Mouse (Mus musculus) limb, embryonic 12.5 days (tissue): Measurements from ENCODE around the gene Smyd3. TPM values are rescaled to one million over a fixed set of nuclear protein-coding genes. Genes with fewer than 3 reads are reported as not detected.
A peak's percentile ranks its signal among the peaks of the same experiment; 100 is the strongest.

Experiments used
- ATAC-seq: fragments of 200-750 bp; cut with Nextera tagmentation; 2 replicates; pipeline ENCODE4 v1.8.0; 2017; ENCODE audit warnings: low read depth, moderate TSS enrichment; ENCODE audit not compliant: insufficient number of reproducible peaks, insufficient read depth, low FRiP score, low TSS enrichment
- H3K27ac ChIP-seq: fragments of 300-500 bp; sonication (generic); 2 replicates; pipeline ENCODE4 v1.5.1; 2016; ENCODE audit warnings: mild to moderate bottlenecking, moderate library complexity
- H3K27me3 ChIP-seq: fragments of 300-500 bp; sonication (generic); 2 replicates; pipeline ENCODE4 v1.6.1; 2016; ENCODE audit warnings: mild to moderate bottlenecking, moderate library complexity
- H3K36me3 ChIP-seq: fragments of 300-500 bp; sonication (generic); 2 replicates; pipeline ENCODE4 v1.6.1; 2016; ENCODE audit warnings: mild to moderate bottlenecking, moderate library complexity
- H3K4me1 ChIP-seq: fragments of 300-500 bp; sonication (generic); replicated peaks from 2 replicates; pipeline ENCODE4 v1.6.1; 2016
- H3K4me2 ChIP-seq: fragments of 300-500 bp; sonication (generic); 2 replicates; pipeline ENCODE4 v1.6.1; 2016; ENCODE audit warnings: mild to moderate bottlenecking, moderate library complexity
- H3K4me3 ChIP-seq: fragments of 300-500 bp; sonication (generic); replicated peaks from 2 replicates; pipeline ENCODE4 v1.5.1; 2016; ENCODE audit warnings: mild to moderate bottlenecking
- H3K9ac ChIP-seq: fragments of 300-500 bp; sonication (generic); replicated peaks from 2 replicates; pipeline ENCODE4 v1.6.1; 2016; ENCODE audit warnings: mild to moderate bottlenecking, moderate library complexity
- H3K9me3 ChIP-seq: fragments of 300-500 bp; sonication (generic); 2 replicates; pipeline ENCODE4 v1.6.1; 2016; ENCODE audit warnings: mild to moderate bottlenecking, moderate library complexity
- WGBS: fragments of 180-500 bp; shearing (Covaris S2); methylation state at CpG from one replicate; pipeline ENCODE4 v1.1.7; 2016; 5-methylcytosine and 5-hydroxymethylcytosine counted together
- polyA plus RNA-seq: library from polyadenylated mRNA; unstranded; fragments of >200 nt; fragmentation: Nextera tagmentation; extraction: Ambion mirVana; gene quantifications from 2 replicates; pipeline ENCODE4 v1.2.1, GENCODE M21; 2016

The Smyd3 gene
- polyA plus RNA-seq, 1 experiment from 2014 or later, result 26.5 TPM

DNA sequence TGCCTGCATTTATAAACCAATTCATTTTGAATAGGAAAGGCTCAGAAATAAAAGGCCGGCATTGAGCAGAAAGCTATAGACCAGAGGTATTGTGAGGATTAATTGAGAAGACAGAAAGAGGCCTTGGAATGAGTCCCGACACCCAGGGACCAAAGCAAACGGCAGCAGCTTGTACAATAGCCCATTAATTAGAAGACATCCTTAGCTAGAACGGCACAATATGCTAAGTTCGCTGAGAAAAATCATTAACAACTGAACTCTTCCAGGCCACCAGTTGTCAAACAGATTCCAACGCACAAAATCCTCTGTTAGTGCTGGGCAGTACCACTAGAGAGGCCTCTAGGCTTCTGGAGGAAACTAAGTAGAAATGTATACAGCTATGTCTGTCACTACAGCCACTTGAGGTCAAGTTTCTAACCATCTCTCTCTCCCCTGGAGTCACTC lies 411.1 kb downstream of the Smyd3 start:
- Histone ChIP-seq H3K4me1 (peaks cover 39% of the 10 kb centered on the region), H3K4me2 (no peak overlapping the region), H3K27ac (peak overlapping the region; percentile 20; the same call in 1 of the 2 replicates), H3K27me3 (no peaks in the 10 kb centered on the region), H3K9me3 (no peaks in the 10 kb centered on the region), H3K9ac (no peak overlapping the region), H3K4me3 (no peak overlapping the region), H3K36me3 (no peaks in the 10 kb centered on the region)
- ATAC-seq, result no peak
- WGBS, result 56% methylated on average over 6 of the region's 6 CpGs

DNA sequence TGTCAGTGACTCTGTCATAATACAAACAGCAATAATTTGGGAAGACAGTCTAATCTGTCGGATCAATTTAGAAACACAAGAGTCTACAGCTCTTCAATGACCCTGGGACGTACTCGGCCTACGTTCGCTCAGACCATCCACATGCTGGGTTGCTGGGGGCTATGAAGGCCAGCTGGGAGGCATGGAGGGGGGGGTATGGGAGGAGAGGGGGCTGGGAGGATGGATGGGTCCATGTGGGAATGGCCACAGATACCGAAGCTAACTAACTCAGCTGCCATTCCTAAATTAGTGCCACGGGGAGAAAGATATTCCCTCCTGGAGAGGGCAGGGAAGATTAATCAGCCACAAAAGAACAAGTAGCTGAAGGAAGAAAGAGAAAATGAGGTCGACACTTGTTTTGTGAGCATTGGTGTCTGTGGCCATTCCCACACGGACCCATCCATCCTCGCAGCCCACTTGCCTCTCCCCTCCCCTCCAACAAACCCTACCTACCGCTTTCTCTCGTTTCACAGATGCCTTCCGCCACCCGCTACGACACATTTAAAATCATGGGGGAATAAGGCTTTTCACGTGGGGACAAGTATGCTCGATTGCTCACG lies 411.6 kb downstream of the Smyd3 start:
- H3K9ac ChIP-seq, result no peak overlapping the region
- H3K27ac ChIP-seq, result no peak overlapping the region
- no peak overlapping the region for H3K4me3 ChIP-seq
- H3K4me1 ChIP-seq, result peaks cover 42% of the 10 kb centered on the region
- no peaks in the 10 kb centered on the region for H3K36me3 ChIP-seq
- H3K27me3 ChIP-seq, result no peaks in the 10 kb centered on the region
- H3K9me3 ChIP-seq, result no peaks in the 10 kb centered on the region
- WGBS, result 75% methylated on average over 18 of the region's 18 CpGs
- ATAC-seq, result no peak
- no peak overlapping the region for H3K4me2 ChIP-seq

DNA sequence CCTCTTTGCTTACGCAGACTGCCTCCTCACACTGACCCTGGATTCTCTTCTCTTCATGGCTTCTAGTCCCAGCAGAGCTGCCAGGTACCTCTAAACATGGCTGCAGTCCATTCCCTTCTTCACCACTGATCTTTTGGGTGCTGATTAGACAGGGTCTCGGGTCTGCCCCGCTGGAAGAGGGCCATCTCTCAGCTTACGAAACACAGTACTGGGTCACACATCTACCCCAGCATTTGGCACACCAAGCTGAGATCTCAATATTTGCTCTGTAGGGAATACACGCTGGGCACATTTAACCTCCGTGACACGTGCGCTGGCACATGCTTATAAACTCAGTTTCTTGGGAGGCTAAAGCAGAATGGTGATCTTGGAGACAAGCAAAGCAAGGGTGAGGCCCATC lies 413.4 kb downstream of the Smyd3 start:
- 96% methylated on average over 8 of the region's 8 CpGs for WGBS

DNA sequence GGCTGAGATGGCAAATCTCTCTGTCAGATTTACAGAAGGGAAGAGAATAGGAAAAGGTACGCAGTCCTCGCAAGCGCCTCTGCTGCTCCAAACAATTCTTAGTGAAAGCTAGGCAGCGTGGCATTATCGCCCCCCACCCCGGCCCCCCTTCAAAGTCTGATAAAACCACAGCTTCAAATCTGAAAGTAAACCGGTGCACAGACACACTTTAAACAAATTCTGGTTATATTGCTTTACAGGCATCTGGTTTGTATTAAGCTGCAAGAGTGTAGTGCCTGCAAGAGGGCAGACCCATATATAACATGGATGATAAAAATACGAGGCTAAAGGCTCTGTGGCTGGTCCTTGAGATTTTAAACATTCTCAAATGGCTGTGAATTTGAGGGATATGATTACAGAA lies 420.8 kb downstream of the Smyd3 start:
- Histone ChIP-seq H3K9ac (no peak overlapping the region), H3K27me3 (no peaks in the 10 kb centered on the region), H3K36me3 (no peaks in the 10 kb centered on the region), H3K4me2 (peak overlapping the region; percentile 38), H3K27ac (peak overlapping the region; percentile 89), H3K9me3 (no peaks in the 10 kb centered on the region), H3K4me1 (peaks cover 55% of the 10 kb centered on the region), H3K4me3 (no peak overlapping the region)
- 8% methylated on average over 8 of the region's 8 CpGs for WGBS
- ATAC-seq, result peak; percentile 81; the same call in 1 of the 2 replicates

More for the DNA sequence above, 413.4 kb downstream of the Smyd3 start:
- no peaks in the 10 kb centered on the region for H3K9me3 ChIP-seq
- H3K4me1 ChIP-seq, result peaks cover 48% of the 10 kb centered on the region
- ATAC-seq, result no peak
- no peak overlapping the region for H3K4me3 ChIP-seq
- no peak overlapping the region for H3K27ac ChIP-seq
- no peak overlapping the region for H3K9ac ChIP-seq
- no peaks in the 10 kb centered on the region for H3K36me3 ChIP-seq
- no peak overlapping the region for H3K4me2 ChIP-seq
- H3K27me3 ChIP-seq, result no peaks in the 10 kb centered on the region

DNA sequence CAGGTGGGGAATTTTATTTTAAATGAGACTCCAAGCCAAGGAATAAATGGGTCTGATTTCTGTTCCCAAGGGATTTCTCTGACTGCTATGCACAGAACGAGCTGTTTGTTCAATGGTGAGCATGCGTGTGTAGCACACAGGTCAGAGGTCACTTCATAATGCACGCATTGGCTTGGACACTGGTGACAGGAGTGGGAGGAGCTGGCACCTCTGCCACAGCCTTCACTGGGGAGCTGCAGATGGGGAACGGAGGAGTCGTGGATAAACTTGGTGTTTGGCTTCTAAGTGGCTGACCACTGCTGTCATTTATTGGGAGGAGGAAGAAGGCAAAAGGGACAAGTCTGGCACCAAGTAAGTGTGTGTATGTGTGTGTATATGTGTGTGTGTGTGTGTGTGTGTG lies 421.5 kb downstream of the Smyd3 start:
- no peaks in the 10 kb centered on the region for H3K36me3 ChIP-seq
- H3K27ac ChIP-seq, result peak overlapping the region; percentile 89
- no peak; the same call in 1 of the 2 replicates for ATAC-seq
- H3K4me2 ChIP-seq, result peak overlapping the region; percentile 38
- H3K9me3 ChIP-seq, result no peaks in the 10 kb centered on the region
- H3K9ac ChIP-seq, result no peak overlapping the region
- peaks cover 59% of the 10 kb centered on the region for H3K4me1 ChIP-seq
- H3K4me3 ChIP-seq, result no peak overlapping the region
- WGBS, result 20% methylated on average over 5 of the region's 5 CpGs
- H3K27me3 ChIP-seq, result no peaks in the 10 kb centered on the region

DNA sequence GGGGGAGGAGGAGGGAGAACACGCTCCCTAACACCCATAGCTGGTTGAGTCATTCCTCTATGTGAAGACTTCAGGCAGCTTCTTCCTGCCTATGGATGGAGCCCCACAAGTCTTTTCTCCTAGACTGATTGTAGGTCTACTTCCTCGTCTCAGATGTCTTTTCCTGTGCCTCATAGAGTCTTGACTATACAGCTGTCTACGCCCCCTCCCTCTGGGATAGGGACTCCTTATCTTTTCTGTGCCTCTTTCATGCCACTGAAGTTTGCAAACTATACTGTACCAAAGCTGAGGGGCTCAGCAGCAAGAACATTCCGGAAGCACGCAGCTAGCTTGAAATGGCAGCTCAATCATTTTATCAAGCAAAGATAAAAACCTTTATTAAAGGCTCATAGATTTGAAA lies 428.7 kb downstream of the Smyd3 start:
- Histone ChIP-seq H3K4me3 (no peak overlapping the region), H3K27me3 (no peaks in the 10 kb centered on the region), H3K27ac (no peak overlapping the region), H3K9me3 (peaks cover 8% of the 10 kb centered on the region; the same call in 1 of the 2 replicates), H3K4me1 (peaks cover 36% of the 10 kb centered on the region), H3K4me2 (no peak overlapping the region), H3K9ac (no peak overlapping the region), H3K36me3 (no peaks in the 10 kb centered on the region)
- 88% methylated on average over 5 of the region's 5 CpGs for WGBS
- ATAC-seq, result no peak

DNA sequence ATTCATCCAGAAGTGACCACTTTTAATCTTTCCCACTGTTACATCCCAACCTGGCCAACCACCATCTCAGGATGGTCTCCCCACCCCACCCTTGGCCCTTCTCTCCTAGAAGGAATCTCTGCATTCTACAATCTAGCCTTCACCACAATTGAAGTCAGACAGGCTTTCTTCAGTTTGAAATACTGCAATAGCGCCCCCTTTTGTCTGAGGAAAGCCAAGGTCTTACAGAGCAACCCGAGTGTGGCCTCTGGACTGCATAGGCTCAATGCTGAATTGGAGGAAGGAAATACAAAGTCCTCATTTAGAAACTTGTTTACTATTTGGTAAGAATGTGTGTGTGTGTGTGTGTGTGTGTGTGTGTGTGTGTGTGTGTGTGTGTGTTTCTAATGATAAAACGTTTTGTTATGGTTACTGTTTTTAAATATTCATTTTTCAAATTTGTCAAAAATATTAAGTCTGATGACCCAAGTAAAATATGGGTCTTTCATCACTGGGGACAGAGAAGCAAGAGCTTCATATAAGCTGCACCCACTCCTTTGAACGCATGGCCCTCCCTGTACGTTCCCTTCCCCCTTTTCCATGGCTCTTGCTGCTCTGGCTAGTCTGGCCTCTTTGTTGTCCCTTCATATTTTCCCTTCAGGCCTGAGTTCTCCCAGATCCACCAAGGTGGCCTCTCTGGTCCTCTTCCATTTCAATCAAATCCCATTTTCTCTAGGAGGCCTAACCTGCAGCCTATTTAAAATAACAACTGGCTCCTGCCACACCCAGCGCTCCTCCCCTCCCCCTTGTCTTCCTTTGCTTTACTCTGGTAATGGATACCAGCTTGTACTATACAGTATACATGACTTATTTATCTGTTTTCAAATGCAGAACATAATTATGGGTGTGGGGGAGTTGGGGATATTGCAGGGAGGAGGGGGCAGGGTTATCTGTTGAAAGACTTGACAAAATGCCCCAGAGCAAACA lies 430.5 kb downstream of the Smyd3 start:
- Histone ChIP-seq H3K27me3 (no peaks in the 10 kb centered on the region), H3K36me3 (no peaks in the 10 kb centered on the region), H3K4me3 (no peak overlapping the region), H3K4me1 (peaks cover 46% of the 10 kb centered on the region), H3K9me3 (peaks cover 8% of the 10 kb centered on the region; the same call in 1 of the 2 replicates), H3K27ac (peak overlapping the region; percentile 56), H3K4me2 (no peak overlapping the region), H3K9ac (no peak overlapping the region)
- no peak for ATAC-seq
- 43% methylated on average over 6 of the region's 6 CpGs for WGBS

DNA sequence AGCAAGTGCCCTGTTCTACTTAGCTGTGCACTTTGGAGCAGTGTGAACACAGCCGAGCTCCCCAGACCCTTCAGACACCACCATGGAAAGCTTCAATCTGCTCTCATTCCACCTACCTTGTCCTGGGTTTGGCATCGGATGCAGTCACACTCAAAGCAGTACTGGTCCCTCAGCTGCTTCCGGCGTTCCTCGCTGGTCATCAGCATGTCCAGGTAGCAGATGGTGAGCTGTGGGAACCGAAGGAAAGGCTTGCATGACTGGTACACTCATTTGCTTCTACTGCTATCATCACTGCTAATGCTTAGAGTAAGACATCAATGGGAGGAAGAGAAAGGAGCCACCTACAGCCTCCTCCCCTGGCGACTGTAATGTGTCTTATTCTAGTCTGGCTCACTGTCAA lies 431.6 kb downstream of the Smyd3 start:
- H3K4me3 ChIP-seq, result no peak overlapping the region
- 91% methylated on average over 7 of the region's 7 CpGs for WGBS
- H3K9ac ChIP-seq, result no peak overlapping the region
- ATAC-seq, result no peak
- no peaks in the 10 kb centered on the region for H3K36me3 ChIP-seq
- H3K4me1 ChIP-seq, result peaks cover 38% of the 10 kb centered on the region
- H3K4me2 ChIP-seq, result no peak overlapping the region
- peak overlapping the region; percentile 12; the same call in 1 of the 2 replicates for H3K27ac ChIP-seq
- no peaks in the 10 kb centered on the region for H3K27me3 ChIP-seq
- peaks cover 8% of the 10 kb centered on the region; the same call in 1 of the 2 replicates for H3K9me3 ChIP-seq

DNA sequence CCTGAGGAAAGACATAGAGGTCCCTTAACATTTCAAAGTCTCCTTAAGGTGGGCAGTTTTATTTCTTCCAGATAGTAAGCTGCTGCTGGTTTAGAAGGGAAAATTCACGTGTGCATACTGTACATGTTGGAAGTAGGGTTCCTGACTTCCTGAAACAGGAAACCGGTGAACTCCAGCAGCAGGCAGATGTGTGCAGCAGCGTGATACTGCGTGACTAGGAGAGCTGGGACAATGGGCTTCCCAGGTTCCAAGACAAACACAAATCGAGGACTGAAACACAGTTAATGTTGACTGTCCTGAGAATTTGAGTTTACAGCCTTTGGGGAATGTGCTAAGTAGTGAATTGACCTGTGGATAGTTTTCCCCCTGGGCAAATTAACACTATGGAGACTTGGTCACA lies 434.7 kb downstream of the Smyd3 start:
- ATAC-seq, result no peak
- no peaks in the 10 kb centered on the region for H3K36me3 ChIP-seq
- H3K9ac ChIP-seq, result no peak overlapping the region
- 31% methylated on average over 5 of the region's 5 CpGs for WGBS
- no peak overlapping the region for H3K4me3 ChIP-seq
- H3K27me3 ChIP-seq, result no peaks in the 10 kb centered on the region
- peak overlapping the region; percentile 75 for H3K27ac ChIP-seq
- no peak overlapping the region for H3K4me2 ChIP-seq
- peaks cover 8% of the 10 kb centered on the region; the same call in 1 of the 2 replicates for H3K9me3 ChIP-seq
- H3K4me1 ChIP-seq, result peaks cover 36% of the 10 kb centered on the region

DNA sequence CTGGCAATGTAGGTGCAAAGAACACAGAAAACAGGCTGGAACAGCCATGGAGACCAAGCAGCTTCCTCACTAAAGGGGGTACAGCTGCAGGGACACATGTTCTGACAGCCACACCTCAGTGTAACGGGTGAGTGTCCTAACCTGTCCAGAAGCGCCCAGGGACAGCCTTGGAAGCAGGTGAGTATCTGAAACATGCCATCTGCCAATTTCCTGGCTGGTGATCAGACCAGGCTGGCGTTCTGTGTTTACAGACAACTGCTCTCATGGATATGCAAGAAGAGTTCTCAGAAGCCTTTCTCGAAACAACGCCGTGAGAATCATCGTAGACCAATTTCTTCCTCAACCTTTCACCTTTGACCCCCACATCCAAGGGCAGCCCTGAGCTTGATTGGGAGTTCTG lies 444.0 kb downstream of the Smyd3 start:
- H3K27me3 ChIP-seq, result no peaks in the 10 kb centered on the region
- H3K9me3 ChIP-seq, result no peaks in the 10 kb centered on the region
- no peak overlapping the region for H3K4me2 ChIP-seq
- peaks cover 5% of the 10 kb centered on the region; the same call in 1 of the 2 replicates for H3K4me1 ChIP-seq
- H3K4me3 ChIP-seq, result no peak overlapping the region
- no peak for ATAC-seq
- H3K27ac ChIP-seq, result no peak overlapping the region
- WGBS, result 84% methylated on average over 7 of the region's 7 CpGs
- H3K36me3 ChIP-seq, result no peaks in the 10 kb centered on the region
- H3K9ac ChIP-seq, result no peak overlapping the region

DNA sequence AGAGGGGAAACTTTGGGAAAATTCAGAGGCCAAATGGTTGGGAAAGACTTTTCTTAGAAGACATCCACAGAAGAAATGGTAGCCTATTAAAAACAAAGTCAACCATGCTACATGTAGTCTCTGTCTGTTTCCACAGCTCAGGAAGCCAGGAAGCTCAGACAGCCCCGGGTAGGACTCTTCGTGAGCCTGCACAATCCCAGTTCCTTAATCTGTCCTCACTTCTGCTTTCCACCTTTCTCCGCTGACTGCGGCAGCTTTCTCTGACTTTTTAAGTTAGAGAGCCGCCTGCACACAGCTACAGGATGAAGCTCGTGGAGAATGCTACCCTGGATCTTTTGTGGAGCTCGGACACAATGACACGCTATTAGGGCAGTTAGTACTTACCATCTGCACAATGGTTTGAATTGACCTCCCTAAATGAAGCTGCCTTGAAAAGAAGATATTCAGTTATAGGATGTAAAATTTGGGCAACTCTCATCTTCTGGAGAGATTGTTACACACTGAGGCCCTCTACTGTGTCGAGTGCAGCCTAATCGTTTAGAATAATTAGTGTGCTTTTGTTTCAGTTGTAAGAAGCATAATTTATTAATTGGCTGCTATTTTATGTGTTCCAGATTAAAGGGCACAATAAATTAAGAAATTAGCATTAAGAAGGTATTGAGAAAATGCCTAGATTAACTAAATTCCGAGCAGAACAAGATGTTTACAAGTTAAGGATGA lies 444.7 kb downstream of the Smyd3 start:
- Histone ChIP-seq H3K4me3 (no peak overlapping the region), H3K4me1 (peaks cover 5% of the 10 kb centered on the region; the same call in 1 of the 2 replicates), H3K4me2 (no peak overlapping the region), H3K27me3 (no peaks in the 10 kb centered on the region), H3K36me3 (no peaks in the 10 kb centered on the region), H3K27ac (no peak overlapping the region), H3K9ac (no peak overlapping the region), H3K9me3 (no peaks in the 10 kb centered on the region)
- 59% methylated on average over 11 of the region's 11 CpGs for WGBS
- no peak for ATAC-seq
